Mouse (Mus musculus) hindbrain, embryonic 14.5 days (tissue): ENCODE data around the gene Cd164. TPM values are rescaled to one million over a fixed set of nuclear protein-coding genes. Genes with fewer than 3 reads are reported as not detected.

Experiments
- ATAC-seq: fragments of 200-750 bp; cut with Nextera tagmentation; 2 replicates; pipeline ENCODE4 v1.8.0; 2017; ENCODE audit warnings: moderate number of reproducible peaks, mild to moderate bottlenecking, moderate TSS enrichment, moderate library complexity; ENCODE audit not compliant: low FRiP score
- DNase-seq: peaks from one replicate; pipeline ENCODE4 v3.0.0-alpha.2; 2015; ENCODE audit warnings: low spot score
- H3K27ac ChIP-seq: fragments of 300-500 bp; sonication (generic); 2 replicates; pipeline ENCODE4 v1.5.1; 2014; ENCODE audit warnings: mild to moderate bottlenecking, moderate library complexity
- H3K27me3 ChIP-seq: fragments of 300-500 bp; sonication (generic); 2 replicates; pipeline ENCODE4 v1.6.1; 2014; ENCODE audit warnings: mild to moderate bottlenecking, low read length, mixed read lengths; ENCODE audit not compliant: control insufficient read depth, insufficient read depth
- H3K36me3 ChIP-seq: fragments of 300-500 bp; sonication (generic); replicated peaks from 2 replicates; pipeline ENCODE4 v1.6.1; 2014; ENCODE audit not compliant: control insufficient read depth, insufficient read depth
- H3K4me1 ChIP-seq: fragments of 300-500 bp; sonication (generic); replicated peaks from 2 replicates; pipeline ENCODE4 v1.6.1; 2014; ENCODE audit warnings: antibody characterized with exemption, low read length, mixed read lengths; ENCODE audit not compliant: control insufficient read depth, insufficient read depth
- H3K4me2 ChIP-seq: fragments of 300-500 bp; sonication (generic); replicated peaks from 2 replicates; pipeline ENCODE4 v1.6.1; 2014; ENCODE audit warnings: mild to moderate bottlenecking, moderate library complexity
- H3K4me3 ChIP-seq: fragments of 300-500 bp; sonication (generic); replicated peaks from 2 replicates; pipeline ENCODE4 v1.5.1; 2014; ENCODE audit warnings: mild to moderate bottlenecking, low read length
- H3K9ac ChIP-seq: fragments of 300-500 bp; sonication (generic); 2 replicates; pipeline ENCODE4 v1.6.1; 2014
- H3K9me3 ChIP-seq: fragments of 300-500 bp; sonication (generic); 2 replicates; pipeline ENCODE4 v1.6.1; 2016; ENCODE audit warnings: low read length; ENCODE audit not compliant: control insufficient read depth
- WGBS: fragments of 180-500 bp; shearing (Covaris S2); extraction: QIAGEN DNeasy Blood & Tissue Kit; methylation state at CpG from one replicate; pipeline ENCODE4 v1.1.7; 2014; 5-methylcytosine and 5-hydroxymethylcytosine counted together
- polyA plus RNA-seq: library from polyadenylated mRNA; unstranded; fragments of >200 nt; fragmentation: Nextera tagmentation; extraction: Ambion mirVana; gene quantifications from 2 replicates; pipeline ENCODE4 v1.2.1, GENCODE M21; 2014

Gene Cd164
- polyA plus RNA-seq, 1 experiment from 2014 or later = 68.4 TPM

- Histone ChIP-seq H3K27me3 (no peaks in the 10 kb centered on the region), H3K9me3 (no peaks in the 10 kb centered on the region), H3K36me3 (peaks cover 9% of the 10 kb centered on the region), H3K9ac (peak overlapping the region; percentile 67), H3K4me3 (peak overlapping the region; percentile 49), H3K4me1 (peaks cover 13% of the 10 kb centered on the region; the same call in 1 of the 2 replicates), H3K27ac (peak overlapping the region; percentile 77), H3K4me2 (peak overlapping the region; percentile 86)
- DNase-seq = peak; percentile 40
- 2% methylated on average over 20 of the region's 20 CpGs for WGBS
- peak; percentile 56 for ATAC-seq
Measured at GRCm38 (mm10) chr10:41477278-41478181, 41.7 kb upstream of the Cd164 start.

- Histone ChIP-seq H3K4me2 (no peak overlapping the region), H3K27me3 (no peaks in the 10 kb centered on the region), H3K4me3 (no peak overlapping the region), H3K4me1 (peaks cover 13% of the 10 kb centered on the region; the same call in 1 of the 2 replicates), H3K36me3 (peaks cover 22% of the 10 kb centered on the region), H3K27ac (no peak overlapping the region), H3K9ac (no peak overlapping the region), H3K9me3 (no peaks in the 10 kb centered on the region)
- DNase-seq (no peak), ATAC-seq (no peak)
- 89% methylated on average over 3 of the region's 3 CpGs for WGBS
Measured at GRCm38 (mm10) chr10:41479961-41480360, 39.3 kb upstream of the Cd164 start.

- WGBS = 69% methylated on average over 33 of the region's 33 CpGs
- DNase-seq (no peak), ATAC-seq (no peak)
- H3K4me3 ChIP-seq = no peak overlapping the region
- no peak overlapping the region for H3K27ac ChIP-seq
- no peak overlapping the region for H3K4me2 ChIP-seq
- no peaks in the 10 kb centered on the region for H3K27me3 ChIP-seq
- peaks cover 32% of the 10 kb centered on the region for H3K36me3 ChIP-seq
- 0 out of 2 replicates have a peak, but pooled peaks cover 10% of the 10 kb centered on the region for H3K4me1 ChIP-seq
- no peaks in the 10 kb centered on the region for H3K9me3 ChIP-seq
- no peak overlapping the region for H3K9ac ChIP-seq
Measured at GRCm38 (mm10) chr10:41480938-41481880, 38.0 kb upstream of the Cd164 start.

- Histone ChIP-seq H3K9me3 (no peaks in the 10 kb centered on the region), H3K4me2 (no peak overlapping the region), H3K4me1 (0 out of 2 replicates have a peak, but pooled peaks cover under 1% of the 10 kb centered on the region), H3K36me3 (peaks cover 43% of the 10 kb centered on the region), H3K27ac (no peak overlapping the region), H3K9ac (no peak overlapping the region), H3K27me3 (no peaks in the 10 kb centered on the region), H3K4me3 (no peak overlapping the region)
- WGBS = 80% methylated on average over 7 of the region's 7 CpGs
- no peak for ATAC-seq
- no peak for DNase-seq
Measured at GRCm38 (mm10) chr10:41482446-41482845, 36.8 kb upstream of the Cd164 start.

GRCm38 (mm10) chr10:41485778-41486177 is 33.4 kb upstream of the Cd164 start:
- no peak overlapping the region for H3K4me2 ChIP-seq
- H3K27me3 ChIP-seq = no peaks in the 10 kb centered on the region
- no peaks in the 10 kb centered on the region for H3K9me3 ChIP-seq
- H3K4me1 ChIP-seq = 0 out of 2 replicates have a peak, but pooled peaks cover 12% of the 10 kb centered on the region
- peaks cover 51% of the 10 kb centered on the region for H3K36me3 ChIP-seq
- ATAC-seq (no peak), DNase-seq (no peak)
- WGBS = 95% methylated on average over 16 of the region's 16 CpGs
- no peak overlapping the region for H3K27ac ChIP-seq
- no peak overlapping the region for H3K9ac ChIP-seq
- H3K4me3 ChIP-seq = no peak overlapping the region

GRCm38 (mm10) chr10:41486506-41487170 is 32.6 kb upstream of the Cd164 start:
- no peak overlapping the region for H3K4me3 ChIP-seq
- DNase-seq (no peak), ATAC-seq (no peak)
- no peaks in the 10 kb centered on the region for H3K9me3 ChIP-seq
- H3K36me3 ChIP-seq = peaks cover 51% of the 10 kb centered on the region
- H3K4me1 ChIP-seq = 0 out of 2 replicates have a peak, but pooled peaks cover 15% of the 10 kb centered on the region
- WGBS = 83% methylated on average over 14 of the region's 14 CpGs
- no peak overlapping the region for H3K27ac ChIP-seq
- no peak overlapping the region for H3K4me2 ChIP-seq
- no peak overlapping the region for H3K9ac ChIP-seq
- H3K27me3 ChIP-seq = peaks cover 3% of the 10 kb centered on the region

GRCm38 (mm10) chr10:41488877-41489276 is 30.3 kb upstream of the Cd164 start:
- H3K9ac ChIP-seq = peak overlapping the region; percentile 69; the same call in 1 of the 2 replicates
- WGBS = 45% methylated on average over 7 of the region's 7 CpGs
- peak overlapping the region; percentile 51 for H3K4me3 ChIP-seq
- ATAC-seq (no peak), DNase-seq (no peak)
- 0 out of 2 replicates have a peak, but pooled peaks cover 15% of the 10 kb centered on the region for H3K4me1 ChIP-seq
- peak overlapping the region; percentile 95 for H3K4me2 ChIP-seq
- H3K27me3 ChIP-seq = peaks cover 5% of the 10 kb centered on the region
- H3K36me3 ChIP-seq = peaks cover 34% of the 10 kb centered on the region
- H3K9me3 ChIP-seq = no peaks in the 10 kb centered on the region
- no peak overlapping the region for H3K27ac ChIP-seq

- Histone ChIP-seq H3K9me3 (no peaks in the 10 kb centered on the region), H3K4me3 (peak overlapping the region; percentile 51), H3K27me3 (peaks cover 5% of the 10 kb centered on the region), H3K4me2 (peak overlapping the region; percentile 95), H3K27ac (no peak overlapping the region), H3K36me3 (peaks cover 34% of the 10 kb centered on the region), H3K4me1 (0 out of 2 replicates have a peak, but pooled peaks cover 15% of the 10 kb centered on the region), H3K9ac (peak overlapping the region; percentile 69; the same call in 1 of the 2 replicates)
- 38% methylated on average over 8 of the region's 8 CpGs for WGBS
- DNase-seq (no peak), ATAC-seq (no peak)
Measured at GRCm38 (mm10) chr10:41489294-41489693, 29.9 kb upstream of the Cd164 start.
